Mouse (Mus musculus): ENCODE measurements around the gene Tacr1. TPM values are rescaled to one million over a fixed set of nuclear protein-coding genes. Genes with fewer than 3 reads are reported as not detected.

Gene Tacr1
- polyA plus RNA-seq, 1 experiment from 2014 or later = 0.22 TPM

GRCm38 (mm10) chr6:82455245-82455644, 53.1 kb downstream of the Tacr1 start:
- ATAC-seq (no peak), DNase-seq (ENCODE audit: low read depth, low spot score) (no peak)
- ChIA-PET POLR2A (no interaction called here), CTCF (no interaction called here)
- no peak for TF ChIP-seq CTCF (IDR thresholded peaks at IDR 0.05)
- peaks cover 24% of the 10 kb centered on the region for H3K27me3 ChIP-seq
- in situ Hi-C loops (cut with MboI; ENCODE audit: low pct_unique_long_range_greater_than_20kb) = no loop called here

- POLR2A ChIA-PET = no interaction called here
- DNase-seq (ENCODE audit: low read depth, low spot score) (no peak), ATAC-seq (no peak)
- in situ Hi-C loops (cut with MboI; ENCODE audit: low pct_unique_long_range_greater_than_20kb) = no loop called here
- H3K27me3 ChIP-seq = peaks cover 34% of the 10 kb centered on the region
- CTCF ChIA-PET = interaction anchor here (1.5 kb wide), 1 partner anchor 12 kb away, joined by 3 read pairs; no protein-coding TSS in a partner anchor
- no peak for TF ChIP-seq CTCF (IDR thresholded peaks at IDR 0.05)
These were observed 55.1 kb downstream of the Tacr1 start for GRCm38 (mm10) chr6:82457163-82457763.

GRCm38 (mm10) chr6:82458762-82459389, 56.7 kb downstream of the Tacr1 start:
- POLR2A ChIA-PET = no interaction called here
- DNase-seq (ENCODE audit: low read depth, low spot score) (no peak), ATAC-seq (no peak)
- in situ Hi-C loops (cut with MboI; ENCODE audit: low pct_unique_long_range_greater_than_20kb) = no loop called here
- H3K27me3 ChIP-seq = peaks cover 37% of the 10 kb centered on the region
- TF ChIP-seq CTCF (IDR thresholded peaks at IDR 0.05) = no peak
- CTCF ChIA-PET = interaction anchor here (1.5 kb wide), 1 partner anchor 14 kb away, joined by 3 read pairs; no protein-coding TSS in a partner anchor

GRCm38 (mm10) chr6:82463171-82463570, 61.0 kb downstream of the Tacr1 start:
- DNase-seq (ENCODE audit: low read depth, low spot score) (no peak), ATAC-seq (no peak)
- POLR2A ChIA-PET = interaction anchor here (0.9 kb wide), 1 partner anchor 131 kb away, joined by 3 read pairs; no protein-coding TSS in a partner anchor
- in situ Hi-C loops (cut with MboI; ENCODE audit: low pct_unique_long_range_greater_than_20kb) = no loop called here
- no peak for TF ChIP-seq CTCF (IDR thresholded peaks at IDR 0.05)
- peaks cover 22% of the 10 kb centered on the region for H3K27me3 ChIP-seq
- CTCF ChIA-PET = no interaction called here

GRCm38 (mm10) chr6:82474477-82474876, 72.3 kb downstream of the Tacr1 start:
- ChIA-PET POLR2A (no interaction called here), CTCF (no interaction called here)
- ATAC-seq (no peak), DNase-seq (ENCODE audit: low read depth, low spot score) (no peak)
- H3K27me3 ChIP-seq = peaks cover 12% of the 10 kb centered on the region
- TF ChIP-seq CTCF (IDR thresholded peaks at IDR 0.05) = no peak
- in situ Hi-C loops (cut with MboI; ENCODE audit: low pct_unique_long_range_greater_than_20kb) = no loop called here

GRCm38 (mm10) chr6:82483842-82484241, 81.7 kb downstream of the Tacr1 start:
- CTCF ChIA-PET = no interaction called here
- ATAC-seq = no peak
- in situ Hi-C loops (cut with MboI; ENCODE audit: low pct_unique_long_range_greater_than_20kb) = no loop called here
- DNase-seq (ENCODE audit: low read depth, low spot score) = no peak
- TF ChIP-seq CTCF (IDR thresholded peaks at IDR 0.05) = no peak
- POLR2A ChIA-PET = no interaction called here
- H3K27me3 ChIP-seq = peaks cover 13% of the 10 kb centered on the region

- POLR2A ChIA-PET = no interaction called here
- in situ Hi-C loops (cut with MboI; ENCODE audit: low pct_unique_long_range_greater_than_20kb) = no loop called here
- CTCF ChIA-PET = no interaction called here
- no peak for TF ChIP-seq CTCF (IDR thresholded peaks at IDR 0.05)
- ATAC-seq (no peak), DNase-seq (ENCODE audit: low read depth, low spot score) (no peak)
- H3K27me3 ChIP-seq = peaks cover 13% of the 10 kb centered on the region
These were observed 92.3 kb downstream of the Tacr1 start for GRCm38 (mm10) chr6:82494481-82494880.

- ATAC-seq = no peak
- CTCF ChIA-PET = no interaction called here
- peaks cover 29% of the 10 kb centered on the region for H3K27me3 ChIP-seq
- POLR2A ChIA-PET = no interaction called here
- in situ Hi-C loops (cut with MboI; ENCODE audit: low pct_unique_long_range_greater_than_20kb) = no loop called here
- DNase-seq (ENCODE audit: low read depth, low spot score) = no peak
- TF ChIP-seq CTCF (IDR thresholded peaks at IDR 0.05) = no peak
These were observed 108.8 kb downstream of the Tacr1 start for GRCm38 (mm10) chr6:82510843-82511416.

GRCm38 (mm10) chr6:82519626-82520025, 117.5 kb downstream of the Tacr1 start:
- no peak for DNase-seq (ENCODE audit: low read depth, low spot score)
- in situ Hi-C loops (cut with MboI; ENCODE audit: low pct_unique_long_range_greater_than_20kb) = no loop called here
- H3K27me3 ChIP-seq = peaks cover 33% of the 10 kb centered on the region
- no peak for ATAC-seq
- no peak for TF ChIP-seq CTCF (IDR thresholded peaks at IDR 0.05)
- POLR2A ChIA-PET = no interaction called here
- CTCF ChIA-PET = no interaction called here

- POLR2A ChIA-PET = no interaction called here
- H3K27me3 ChIP-seq = peaks cover 27% of the 10 kb centered on the region
- ATAC-seq (no peak), DNase-seq (ENCODE audit: low read depth, low spot score) (no peak)
- CTCF ChIA-PET = no interaction called here
- in situ Hi-C loops (cut with MboI; ENCODE audit: low pct_unique_long_range_greater_than_20kb) = no loop called here
- no peak for TF ChIP-seq CTCF (IDR thresholded peaks at IDR 0.05)
These were observed 120.4 kb downstream of the Tacr1 start for GRCm38 (mm10) chr6:82522567-82522966.

GRCm38 (mm10) chr6:82525107-82525867, 123.2 kb downstream of the Tacr1 start:
- H3K27me3 ChIP-seq = peaks cover 38% of the 10 kb centered on the region
- in situ Hi-C loops (cut with MboI; ENCODE audit: low pct_unique_long_range_greater_than_20kb) = no loop called here
- ChIA-PET POLR2A (no interaction called here), CTCF (no interaction called here)
- TF ChIP-seq CTCF (IDR thresholded peaks at IDR 0.05) = no peak
- ATAC-seq = no peak
- no peak for DNase-seq (ENCODE audit: low read depth, low spot score)
